Mouse (Mus musculus) MN1 (cell line): ENCODE data around the gene Ppp6r3.
"Not testable (repeated sequence)": the region's sequence is repeated elsewhere in the genome, so short reads cannot be mapped to it uniquely, and the experiment has no call there.

ENCODE experiments used
- DNase-seq: peaks from one replicate; pipeline ENCODE4 v3.0.0-alpha.2; 2016; ENCODE audit warnings: low spot score

The Ppp6r3 gene

GRCm38 (mm10) chr19:3575632-3576384 lies at the start of gene Ppp6r3:
Gene Ppp6r3, minus strand, starts transcription at chr19:3575749.
- peak; percentile 98 for DNase-seq

GRCm38 (mm10) chr19:3625111-3625510 lies 49.6 kb upstream of the Ppp6r3 start:
- no peak for DNase-seq

GRCm38 (mm10) chr19:3623824-3624223 lies 48.3 kb upstream of the Ppp6r3 start:
- DNase-seq, result no peak

GRCm38 (mm10) chr19:3623294-3623693 lies 47.7 kb upstream of the Ppp6r3 start:
- no peak for DNase-seq

- no peak for DNase-seq
Measured at GRCm38 (mm10) chr19:3620871-3621270, 45.3 kb upstream of the Ppp6r3 start.

- no peak for DNase-seq
Measured at GRCm38 (mm10) chr19:3619359-3619758, 43.8 kb upstream of the Ppp6r3 start.

- no peak for DNase-seq
Measured at GRCm38 (mm10) chr19:3613991-3614390, 38.4 kb upstream of the Ppp6r3 start.

GRCm38 (mm10) chr19:3612534-3613273 lies 37.2 kb upstream of the Ppp6r3 start:
- no peak for DNase-seq

- no peak for DNase-seq
Measured at GRCm38 (mm10) chr19:3611730-3612129, 36.2 kb upstream of the Ppp6r3 start.

GRCm38 (mm10) chr19:3610886-3611285 lies 35.3 kb upstream of the Ppp6r3 start:
- peak; percentile 33 for DNase-seq

GRCm38 (mm10) chr19:3609826-3610225 lies 34.3 kb upstream of the Ppp6r3 start:
- no peak for DNase-seq

GRCm38 (mm10) chr19:3594316-3594715 lies 18.8 kb upstream of the Ppp6r3 start:
- DNase-seq, result no peak

GRCm38 (mm10) chr19:3593379-3594055 lies 18.0 kb upstream of the Ppp6r3 start:
- DNase-seq, result no peak

- no peak for DNase-seq
Measured at GRCm38 (mm10) chr19:3589968-3590367, 14.4 kb upstream of the Ppp6r3 start.

- DNase-seq, result no peak
Measured at GRCm38 (mm10) chr19:3589547-3589946, 14.0 kb upstream of the Ppp6r3 start.

GRCm38 (mm10) chr19:3587729-3588128 lies 12.2 kb upstream of the Ppp6r3 start:
- not testable (repeated sequence) for DNase-seq

GRCm38 (mm10) chr19:3586540-3586939 lies 11.0 kb upstream of the Ppp6r3 start:
- DNase-seq, result peak; percentile 29

GRCm38 (mm10) chr19:3586026-3586425 lies 10.5 kb upstream of the Ppp6r3 start:
- no peak for DNase-seq

- no peak for DNase-seq
Measured at GRCm38 (mm10) chr19:3581326-3581725, 5.8 kb upstream of the Ppp6r3 start.

- DNase-seq, result no peak
Measured at GRCm38 (mm10) chr19:3577911-3578290, 2.4 kb upstream of the Ppp6r3 start.

GRCm38 (mm10) chr19:3577265-3577910 lies 1.8 kb upstream of the Ppp6r3 start:
- no peak for DNase-seq
